Mouse (Mus musculus): ENCODE data around the gene Dnajc3. TPM values are rescaled to one million over a fixed set of nuclear protein-coding genes. Genes with fewer than 3 reads are reported as not detected.
"Not testable (repeated sequence)": the region's sequence is repeated elsewhere in the genome, so short reads cannot be mapped to it uniquely, and the experiment has no call there.

The Dnajc3 gene
- polyA plus RNA-seq, 1 experiment from 2014 or later, result 44.1 TPM

DNA sequence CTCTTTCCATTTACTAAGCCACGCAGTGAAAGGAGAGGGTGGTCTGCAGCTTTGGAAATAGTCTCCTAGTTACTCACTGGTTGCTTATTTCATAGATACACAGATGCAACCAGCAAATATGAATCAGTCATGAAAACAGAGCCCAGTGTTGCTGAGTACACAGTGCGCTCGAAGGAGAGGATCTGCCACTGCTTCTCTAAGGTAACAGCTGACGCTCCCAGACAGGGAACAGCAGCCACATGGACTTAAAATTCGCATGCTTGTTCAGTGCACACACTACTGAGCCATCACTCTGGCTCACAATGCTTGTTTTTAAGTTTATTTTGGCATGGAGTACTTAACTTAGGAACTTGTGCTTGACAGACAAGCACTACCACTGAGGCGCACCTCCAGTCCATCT is 34.5 kb downstream of the Dnajc3 start:
- Histone ChIP-seq H3K27me3 (no peaks in the 10 kb centered on the region), H3K4me2 (no peak overlapping the region), H3K4me3 (no peak overlapping the region), H3K36me3 (peaks cover 80% of the 10 kb centered on the region), H3K9ac (no peak overlapping the region), H3K27ac (no peak overlapping the region), H3K9me3 (no peaks in the 10 kb centered on the region), H3K4me1 (no peaks in the 10 kb centered on the region)
- 94% methylated on average over 6 of the region's 6 CpGs for WGBS
- ATAC-seq (ENCODE audit: insufficient number of reproducible peaks, low FRiP score, low TSS enrichment, low read depth), result no peak

DNA sequence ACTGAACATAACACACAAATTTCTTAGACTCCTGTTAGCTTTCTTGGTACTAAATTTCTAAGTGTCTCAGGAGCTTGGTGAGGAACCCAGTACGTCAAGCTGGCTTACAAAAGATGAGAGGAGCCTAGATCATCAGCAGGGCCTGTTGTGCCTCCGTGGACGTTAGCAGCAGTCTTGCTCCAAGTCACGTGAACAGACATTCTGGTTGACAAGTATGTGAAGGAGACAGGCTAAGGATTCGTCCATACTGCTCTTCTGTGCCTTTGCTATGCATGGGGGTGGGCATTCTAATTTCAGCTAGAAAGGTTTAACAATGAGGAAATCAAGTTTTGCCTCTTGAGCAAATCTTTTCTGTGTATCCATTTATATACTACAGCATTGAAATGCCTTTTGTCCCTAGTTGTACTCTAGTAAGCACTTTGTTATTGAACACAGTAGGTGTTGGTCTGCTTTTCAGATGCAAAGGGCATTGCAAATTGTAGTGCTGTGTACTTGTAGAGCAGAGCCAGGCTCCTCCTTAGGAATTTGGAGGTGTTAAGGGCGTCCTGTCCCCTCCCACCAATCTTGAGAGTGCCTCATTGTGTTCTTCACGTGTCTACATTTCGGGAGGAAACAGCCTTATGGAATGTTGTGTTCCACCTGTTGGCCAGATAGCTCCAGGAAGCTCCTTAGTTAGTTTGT is 39.5 kb downstream of the Dnajc3 start:
- Histone ChIP-seq H3K27me3 (no peaks in the 10 kb centered on the region), H3K4me1 (no peaks in the 10 kb centered on the region), H3K36me3 (peaks cover 76% of the 10 kb centered on the region), H3K9me3 (no peaks in the 10 kb centered on the region), H3K4me3 (no peak overlapping the region), H3K4me2 (no peak overlapping the region), H3K9ac (no peak overlapping the region), H3K27ac (no peak overlapping the region)
- no peak for ATAC-seq (ENCODE audit: insufficient number of reproducible peaks, low FRiP score, low TSS enrichment, low read depth)
- WGBS, result 80% methylated on average over 8 of the region's 8 CpGs

DNA sequence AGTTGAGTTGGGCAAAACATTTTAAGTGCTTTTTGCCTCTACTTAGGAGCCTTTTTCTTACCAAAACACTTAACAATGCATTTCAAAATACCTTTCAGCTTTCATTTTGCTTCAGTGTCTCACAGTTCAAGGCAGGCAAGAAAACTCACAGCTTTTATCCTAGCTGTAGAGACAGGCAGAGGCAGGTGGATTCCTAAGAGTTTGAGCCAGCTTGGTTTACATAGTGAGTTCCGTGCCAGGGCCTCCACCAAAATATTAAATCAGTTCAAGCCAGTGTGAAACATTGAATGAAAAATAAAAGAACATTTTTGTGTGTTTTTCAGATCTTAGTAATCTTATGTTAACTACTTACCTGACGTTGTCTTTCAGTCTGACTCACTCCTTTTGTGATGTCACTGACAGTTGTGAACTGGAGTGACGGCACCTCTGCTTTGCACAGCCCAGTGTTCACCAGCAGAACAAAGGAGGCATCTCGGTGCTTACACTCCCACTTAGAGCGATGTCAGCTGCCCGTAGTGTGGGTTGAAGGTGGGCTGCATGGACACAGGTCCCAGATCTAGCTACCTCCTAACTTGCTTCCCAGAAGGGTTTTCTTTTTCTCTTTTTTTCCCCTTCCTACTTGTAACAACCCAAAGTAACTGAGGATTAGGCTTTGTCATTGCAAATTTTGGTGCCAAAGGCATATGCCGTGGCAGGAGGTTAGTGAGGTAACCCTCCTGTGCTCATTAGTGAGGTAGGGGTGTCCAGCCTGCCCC is 42.0 kb downstream of the Dnajc3 start:
- Histone ChIP-seq H3K4me3 (no peak overlapping the region), H3K9me3 (no peaks in the 10 kb centered on the region), H3K4me2 (no peak overlapping the region), H3K4me1 (no peaks in the 10 kb centered on the region), H3K27ac (no peak overlapping the region), H3K27me3 (no peaks in the 10 kb centered on the region), H3K9ac (no peak overlapping the region), H3K36me3 (peaks cover 72% of the 10 kb centered on the region)
- no peak for ATAC-seq (ENCODE audit: insufficient number of reproducible peaks, low FRiP score, low TSS enrichment, low read depth)
- 84% methylated on average over 7 of the region's 7 CpGs for WGBS

DNA sequence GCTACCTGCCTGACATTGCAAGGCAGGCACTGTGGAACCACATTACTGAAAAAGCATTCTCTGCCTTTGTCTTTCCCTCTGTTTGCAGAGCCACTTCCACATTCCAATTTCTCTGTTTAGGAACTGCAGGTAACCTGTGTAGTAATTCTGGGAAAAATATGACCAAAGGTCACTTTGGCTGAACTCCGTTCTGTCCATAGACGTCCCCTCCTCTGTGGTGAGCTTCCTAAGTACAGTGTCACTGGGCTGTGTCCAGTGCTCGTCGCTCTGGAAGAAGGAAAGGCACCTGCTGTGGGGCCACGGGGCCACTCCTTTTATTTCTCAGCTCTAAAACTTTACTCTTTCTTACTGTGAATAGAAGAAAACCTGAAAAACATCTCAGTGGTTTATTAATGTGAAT is 42.6 kb downstream of the Dnajc3 start:
- WGBS, result 81% methylated on average over 5 of the region's 5 CpGs
- ATAC-seq (ENCODE audit: insufficient number of reproducible peaks, low FRiP score, low TSS enrichment, low read depth), result no peak
- H3K4me1 ChIP-seq, result no peaks in the 10 kb centered on the region
- H3K4me2 ChIP-seq, result no peak overlapping the region
- H3K27ac ChIP-seq, result no peak overlapping the region
- H3K9me3 ChIP-seq, result no peaks in the 10 kb centered on the region
- no peaks in the 10 kb centered on the region for H3K27me3 ChIP-seq
- peaks cover 72% of the 10 kb centered on the region for H3K36me3 ChIP-seq
- H3K9ac ChIP-seq, result no peak overlapping the region
- no peak overlapping the region for H3K4me3 ChIP-seq

DNA sequence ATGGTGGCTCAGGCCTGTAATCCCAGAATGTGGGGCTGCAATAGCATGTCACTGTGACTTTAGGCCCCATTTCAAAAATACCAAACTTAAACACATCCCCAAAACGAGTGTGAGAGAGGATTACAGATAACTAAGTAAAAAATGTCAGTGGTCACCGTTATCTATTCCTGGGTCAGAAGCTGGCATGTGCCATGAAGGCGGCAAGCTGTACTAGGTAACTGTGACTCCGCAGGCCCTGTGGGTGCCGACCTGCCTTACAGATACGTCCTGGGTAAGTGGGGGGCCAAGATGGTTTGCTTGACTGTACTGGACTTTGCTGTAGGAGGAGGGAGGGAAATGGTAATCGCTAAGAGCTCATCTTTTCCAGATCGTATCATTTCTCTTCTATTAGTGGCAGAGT is 43.1 kb downstream of the Dnajc3 start:
- no peak for ATAC-seq (ENCODE audit: insufficient number of reproducible peaks, low FRiP score, low TSS enrichment, low read depth)
- Histone ChIP-seq H3K4me2 (no peak overlapping the region), H3K4me3 (no peak overlapping the region), H3K27ac (no peak overlapping the region), H3K9me3 (no peaks in the 10 kb centered on the region), H3K9ac (no peak overlapping the region), H3K36me3 (peaks cover 71% of the 10 kb centered on the region), H3K27me3 (no peaks in the 10 kb centered on the region), H3K4me1 (no peaks in the 10 kb centered on the region)
- WGBS, result 87% methylated on average over 8 of the region's 8 CpGs

DNA sequence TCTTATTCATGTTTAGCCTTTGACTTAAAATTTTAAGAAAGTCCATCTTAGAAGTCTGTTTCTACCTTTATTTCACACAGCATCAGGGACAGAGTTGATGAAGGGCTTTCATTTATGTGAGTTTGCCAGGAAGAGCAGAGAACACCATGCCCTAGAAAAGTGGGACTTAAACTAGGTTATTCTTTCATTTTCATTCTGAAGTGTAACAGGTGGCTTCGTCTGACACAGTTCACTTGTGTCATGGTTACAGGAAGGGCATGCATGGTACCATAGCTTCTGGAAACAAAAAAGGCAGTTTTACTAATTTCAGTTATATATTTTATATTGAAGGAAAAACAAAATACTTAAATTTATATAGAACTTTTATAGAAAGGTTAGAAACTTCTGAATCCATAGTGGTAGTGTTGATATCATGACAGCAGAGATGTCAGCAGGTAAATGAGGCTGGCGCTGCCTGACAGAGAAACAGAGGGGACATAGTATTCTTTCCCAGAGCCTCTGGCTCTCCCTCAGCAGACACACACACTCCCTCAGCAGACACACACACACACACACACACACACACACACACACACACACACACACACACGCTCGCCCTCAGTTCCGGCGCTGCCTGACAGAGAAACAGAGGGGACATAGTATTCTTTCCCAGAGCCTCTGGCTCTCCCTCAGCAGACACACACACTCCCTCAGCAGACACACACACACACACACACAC is 44.1 kb downstream of the Dnajc3 start:
- H3K4me3 ChIP-seq; H3K4me1 ChIP-seq; H3K27me3 ChIP-seq; H3K27ac ChIP-seq; ATAC-seq (ENCODE audit: insufficient number of reproducible peaks, low FRiP score, low TSS enrichment, low read depth); H3K9ac ChIP-seq; H3K4me2 ChIP-seq; H3K9me3 ChIP-seq: not testable (repeated sequence)
- 73% methylated on average over 4 of the region's 6 CpGs for WGBS
- peaks cover 63% of the 10 kb centered on the region for H3K36me3 ChIP-seq

DNA sequence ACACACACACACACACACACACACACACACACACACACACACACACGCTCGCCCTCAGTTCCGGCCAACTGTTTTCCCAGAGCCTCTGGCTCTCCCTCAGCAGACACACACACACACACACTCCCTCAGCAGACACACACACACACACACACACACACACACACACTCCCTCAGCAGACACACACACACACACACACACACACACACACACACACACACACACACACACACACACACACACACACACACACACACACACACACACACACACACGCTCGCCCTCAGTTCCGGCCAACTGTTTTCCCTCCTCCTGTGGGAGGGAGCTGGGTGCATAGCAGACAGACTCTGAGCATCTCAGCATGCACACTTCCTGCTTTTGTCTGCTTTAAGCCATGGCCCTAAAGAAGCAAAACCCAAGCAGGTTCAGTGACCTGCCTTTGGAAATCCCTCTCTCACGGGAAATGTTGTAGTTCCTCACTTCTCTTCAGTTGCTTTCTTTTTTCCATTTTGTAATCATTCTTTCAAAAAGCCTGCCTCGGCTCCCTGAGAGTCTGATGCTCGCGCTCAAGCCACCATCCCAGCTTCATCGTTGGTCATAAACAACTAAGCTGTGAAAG is 44.8 kb downstream of the Dnajc3 start:
- not testable (repeated sequence) for H3K4me2 ChIP-seq; H3K4me1 ChIP-seq; H3K4me3 ChIP-seq; ATAC-seq (ENCODE audit: insufficient number of reproducible peaks, low FRiP score, low TSS enrichment, low read depth); H3K9ac ChIP-seq; H3K27ac ChIP-seq; H3K9me3 ChIP-seq; H3K27me3 ChIP-seq
- H3K36me3 ChIP-seq, result peaks cover 57% of the 10 kb centered on the region
- WGBS, result 61% methylated on average over 8 of the region's 11 CpGs

DNA sequence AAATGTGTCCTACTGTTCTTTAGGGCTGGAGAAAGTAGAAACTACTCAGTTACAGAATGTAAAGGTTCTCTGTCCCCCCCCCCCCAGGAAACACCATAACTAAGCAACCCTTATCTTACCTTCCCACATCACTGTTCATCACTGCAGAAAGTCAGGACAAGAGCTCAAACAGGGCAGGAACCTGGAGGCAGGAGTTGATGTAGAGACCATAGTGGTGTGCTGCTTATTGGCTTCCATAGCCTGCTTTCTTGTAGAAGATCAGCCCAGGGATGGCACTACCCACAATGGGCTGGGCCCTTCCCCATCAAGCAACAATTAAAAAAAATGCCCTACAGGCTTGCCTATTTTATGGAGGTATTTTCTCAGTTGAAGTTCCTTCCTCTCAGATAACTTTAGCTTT is 45.6 kb downstream of the Dnajc3 start:
- H3K4me1 ChIP-seq, result no peaks in the 10 kb centered on the region
- H3K4me2 ChIP-seq, result no peak overlapping the region
- H3K36me3 ChIP-seq, result peaks cover 51% of the 10 kb centered on the region
- no peaks in the 10 kb centered on the region for H3K27me3 ChIP-seq
- no peak overlapping the region for H3K4me3 ChIP-seq
- H3K9ac ChIP-seq, result no peak overlapping the region
- no peak overlapping the region for H3K27ac ChIP-seq
- no peaks in the 10 kb centered on the region for H3K9me3 ChIP-seq
- ATAC-seq (ENCODE audit: insufficient number of reproducible peaks, low FRiP score, low TSS enrichment, low read depth), result no peak

DNA sequence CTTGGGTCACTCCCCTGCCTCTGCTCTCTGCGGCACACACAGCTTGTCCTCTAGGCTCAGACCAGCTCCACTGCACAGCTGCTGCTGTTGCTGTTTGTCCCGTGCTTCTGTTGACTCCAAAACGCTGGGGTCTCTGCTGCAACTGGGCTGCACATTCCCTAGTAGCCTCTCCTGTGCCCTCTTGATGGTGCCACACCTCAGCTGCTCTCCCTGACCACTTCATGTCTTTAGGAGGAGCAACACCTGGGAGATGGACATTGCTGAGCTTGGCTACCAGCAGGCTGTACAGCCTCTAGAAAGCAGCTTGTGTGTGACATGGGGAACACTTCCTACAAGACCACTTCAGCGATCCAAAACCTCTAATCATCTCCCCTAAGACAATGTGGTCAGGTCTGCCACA is 46.4 kb downstream of the Dnajc3 start:
- H3K9me3 ChIP-seq, result no peaks in the 10 kb centered on the region
- H3K27ac ChIP-seq, result no peak overlapping the region
- ATAC-seq (ENCODE audit: insufficient number of reproducible peaks, low FRiP score, low TSS enrichment, low read depth), result no peak
- H3K4me2 ChIP-seq, result no peak overlapping the region
- H3K36me3 ChIP-seq, result peaks cover 47% of the 10 kb centered on the region
- WGBS, result 88% methylated on average over 4 of the region's 4 CpGs
- H3K27me3 ChIP-seq, result no peaks in the 10 kb centered on the region
- H3K4me1 ChIP-seq, result no peaks in the 10 kb centered on the region
- no peak overlapping the region for H3K4me3 ChIP-seq
- H3K9ac ChIP-seq, result no peak overlapping the region

DNA sequence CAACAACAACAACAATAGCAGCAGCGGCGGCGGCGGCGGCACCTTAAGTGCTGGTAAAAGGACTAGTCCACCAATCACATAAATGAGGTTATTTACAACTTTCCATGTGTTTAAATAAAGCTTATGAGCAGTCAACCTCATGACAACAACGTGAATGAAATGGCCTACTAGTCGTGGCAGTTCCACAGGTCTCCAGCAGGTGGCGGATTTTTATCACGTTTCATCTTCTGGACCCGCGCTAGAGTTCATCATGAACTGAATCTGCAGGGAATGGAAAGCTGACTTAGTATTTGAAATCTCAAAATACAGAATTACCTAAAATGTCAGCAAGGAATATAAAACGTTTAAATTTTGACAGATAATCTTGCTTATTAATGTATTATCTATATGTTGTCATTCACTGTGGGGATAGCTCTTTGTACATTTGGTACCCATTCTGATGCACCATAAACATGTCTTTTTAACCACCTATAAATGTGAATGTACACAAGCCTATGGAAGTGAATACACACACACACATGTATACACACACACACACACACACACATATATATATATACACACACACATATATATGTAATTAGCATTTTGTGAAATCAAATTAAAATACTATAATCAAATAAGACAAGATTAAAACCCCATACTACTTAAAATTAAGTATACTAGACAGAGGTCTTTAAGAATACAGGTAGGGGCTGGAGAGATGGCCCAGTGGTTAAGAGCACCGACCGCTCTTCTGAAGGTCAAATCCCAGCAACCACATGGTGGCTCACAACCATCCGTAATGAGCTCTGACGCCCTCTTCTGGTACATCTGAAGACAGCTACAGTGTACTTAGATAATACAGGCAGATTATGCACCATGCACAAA is 49.1 kb downstream of the Dnajc3 start:
- Histone ChIP-seq H3K36me3 (peaks cover 29% of the 10 kb centered on the region), H3K27me3 (no peaks in the 10 kb centered on the region), H3K4me3 (no peak overlapping the region), H3K9me3 (no peaks in the 10 kb centered on the region), H3K27ac (no peak overlapping the region), H3K4me1 (no peaks in the 10 kb centered on the region), H3K9ac (no peak overlapping the region), H3K4me2 (no peak overlapping the region)
- ATAC-seq (ENCODE audit: insufficient number of reproducible peaks, low FRiP score, low TSS enrichment, low read depth), result no peak
- WGBS, result 39% methylated on average over 16 of the region's 16 CpGs
